Mouse (Mus musculus) left cerebral cortex, adult 11 months (tissue): ENCODE data around the gene Gm20388.

Experiments
- DNase-seq: peaks from one replicate; pipeline ENCODE4 v3.0.0; 2022; ENCODE audit warnings: low spot score

The Gm20388 gene

DNA sequence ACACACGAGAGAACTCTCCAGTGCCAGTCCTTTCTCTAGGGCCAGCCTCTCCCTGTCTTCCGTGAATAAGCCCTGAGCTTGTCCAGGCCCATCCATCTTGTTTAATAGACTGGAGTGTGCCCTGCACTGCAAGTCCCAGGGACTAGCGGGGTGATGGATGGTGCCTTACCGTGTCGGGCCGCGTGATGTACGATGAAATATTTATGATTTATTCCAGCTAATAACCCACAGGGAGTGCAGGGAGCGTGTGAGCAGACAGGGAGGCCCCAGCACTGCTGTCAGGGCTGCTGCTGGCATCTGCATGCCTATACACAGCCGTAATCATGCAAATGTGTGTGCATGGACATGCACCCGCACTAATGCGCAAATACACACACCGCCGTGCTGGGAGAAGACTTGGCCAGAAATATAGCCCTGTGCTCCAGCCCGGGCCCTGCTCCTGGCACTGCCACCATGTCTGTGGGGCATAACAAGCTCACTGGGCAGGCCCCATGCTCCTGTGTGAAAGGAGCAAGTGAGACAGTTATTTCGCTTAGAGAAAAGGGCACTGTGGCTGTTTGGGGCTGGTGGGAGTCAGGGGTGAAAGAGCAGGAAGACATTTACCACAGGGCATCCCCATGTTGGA is 2901.3 kb downstream of the Gm20388 start:
- DNase-seq = no peak

DNA sequence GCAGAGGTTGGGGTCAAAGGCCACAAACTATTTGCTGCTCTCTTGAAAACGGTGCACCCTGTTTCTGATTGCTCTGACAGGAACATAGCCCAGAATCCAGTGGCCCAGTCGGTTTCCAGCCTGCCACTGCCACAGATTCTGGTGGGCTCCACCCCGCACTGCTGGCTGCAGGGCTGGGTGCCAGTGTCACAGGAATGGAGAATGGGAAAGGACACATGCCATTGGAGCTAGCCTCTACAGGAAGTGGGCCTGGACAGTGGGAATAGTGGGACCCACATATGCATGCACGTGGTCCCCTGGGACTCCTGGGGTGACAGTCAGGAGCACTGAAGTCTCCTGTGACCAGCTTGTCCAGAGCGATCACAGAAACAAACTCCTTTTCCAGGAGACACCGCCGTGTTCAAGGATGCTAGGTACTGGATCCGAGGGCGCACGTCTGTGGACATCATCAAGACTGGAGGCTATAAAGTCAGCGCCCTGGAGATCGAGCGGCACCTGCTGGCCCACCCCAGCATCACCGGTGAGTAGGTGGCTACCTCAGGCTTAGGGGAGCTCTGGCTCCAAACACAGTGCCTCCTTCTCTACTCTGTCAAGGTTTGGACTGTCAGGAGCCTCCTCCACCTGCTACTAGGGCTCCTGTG is 2902.1 kb downstream of the Gm20388 start:
- DNase-seq = no peak

DNA sequence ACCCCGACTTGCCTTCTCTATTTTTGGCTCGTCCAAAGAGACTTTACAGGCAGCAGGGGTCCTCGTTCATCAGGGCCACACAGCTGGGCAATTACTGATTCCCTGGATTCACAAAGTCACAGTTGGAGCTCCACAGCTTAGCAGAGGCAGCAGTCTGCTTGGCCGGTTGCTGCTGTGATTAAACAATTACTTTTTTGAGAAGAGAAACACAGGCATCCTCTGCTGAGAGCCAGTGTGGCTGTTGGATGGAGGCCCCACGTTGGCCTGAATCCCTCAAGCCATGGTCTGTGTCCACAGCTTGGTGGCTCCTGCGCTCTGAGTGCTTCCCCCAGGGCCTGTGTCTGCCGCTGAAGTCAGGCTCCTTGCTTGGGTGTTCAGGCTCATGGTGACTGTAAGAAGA is 2904.0 kb downstream of the Gm20388 start:
- DNase-seq = no peak

DNA sequence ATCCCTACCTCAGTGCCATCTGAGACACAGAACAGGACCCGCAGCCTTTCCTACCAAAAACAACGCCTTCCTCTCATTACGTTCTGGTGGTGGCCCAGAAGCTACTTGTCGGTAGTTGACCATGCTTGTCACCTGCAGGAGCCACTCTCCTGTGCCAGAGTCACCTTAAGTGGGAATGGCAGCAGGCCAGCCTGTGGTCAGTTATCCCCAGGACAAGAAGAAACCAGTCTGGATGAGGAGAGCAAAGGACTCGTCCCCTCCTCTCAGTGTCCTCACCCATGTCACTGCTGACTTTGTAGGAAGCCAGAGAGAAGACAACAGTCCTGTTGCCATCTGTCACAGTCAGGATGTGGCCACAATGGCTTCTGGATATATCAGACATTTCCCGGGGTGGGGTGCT is 2906.3 kb downstream of the Gm20388 start:
- DNase-seq = no peak

DNA sequence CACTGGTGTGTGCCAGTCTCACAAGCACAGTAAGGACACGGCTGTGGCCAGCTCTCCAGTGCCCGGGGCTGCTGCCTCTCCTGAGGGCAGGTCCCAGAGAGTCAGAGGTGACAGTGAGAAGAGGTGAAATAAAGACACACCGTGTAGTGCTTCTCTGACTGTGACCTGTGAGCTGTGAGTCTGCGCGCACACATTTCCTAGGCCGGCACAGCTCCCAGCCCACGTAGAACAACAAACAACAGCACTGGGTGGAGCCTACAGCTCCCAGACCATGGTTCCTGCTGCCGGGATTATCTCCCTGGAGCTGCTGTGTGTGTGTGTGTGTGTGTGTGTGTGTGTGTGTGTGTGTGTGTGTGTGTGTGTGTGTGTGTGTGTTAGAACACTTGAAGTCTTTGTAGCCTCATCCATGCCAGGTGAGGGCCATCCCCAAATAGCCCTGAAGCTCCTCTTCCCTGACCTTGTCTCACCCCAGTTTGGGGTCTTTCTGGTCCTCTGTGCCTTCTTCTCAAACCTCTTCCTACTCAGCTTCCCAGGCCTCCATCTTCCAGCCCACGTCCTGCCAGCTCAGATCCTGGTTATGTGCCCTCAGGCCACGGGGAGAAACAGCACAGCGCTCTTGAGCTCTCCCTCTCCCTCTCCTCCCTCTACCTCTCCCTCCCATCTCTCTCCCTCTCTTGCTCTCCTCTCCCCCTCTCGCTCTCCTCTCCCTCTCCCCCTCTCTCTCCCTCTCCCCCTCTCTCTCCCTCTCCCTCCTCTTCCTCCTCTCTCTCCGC is 2907.3 kb downstream of the Gm20388 start:
- DNase-seq = no peak

DNA sequence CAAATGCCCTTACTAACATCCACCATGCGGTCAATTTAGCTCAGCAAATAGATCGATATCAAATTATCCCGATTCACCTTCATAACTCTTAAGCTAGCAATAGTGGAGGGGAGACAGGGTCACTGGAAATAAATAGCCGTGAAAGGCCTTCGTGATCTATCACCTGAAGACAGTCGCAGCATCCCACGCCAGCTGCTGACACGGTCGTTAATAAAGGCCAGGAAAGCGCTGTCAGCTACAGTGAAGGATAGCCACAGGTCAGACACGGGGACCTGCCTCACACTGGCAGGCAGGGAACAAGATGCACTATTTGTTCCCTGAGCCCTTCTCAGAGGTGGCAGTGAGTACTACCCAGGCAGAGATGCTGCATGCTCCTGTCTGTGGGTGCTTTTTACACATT is 2909.1 kb downstream of the Gm20388 start:
- no peak for DNase-seq

DNA sequence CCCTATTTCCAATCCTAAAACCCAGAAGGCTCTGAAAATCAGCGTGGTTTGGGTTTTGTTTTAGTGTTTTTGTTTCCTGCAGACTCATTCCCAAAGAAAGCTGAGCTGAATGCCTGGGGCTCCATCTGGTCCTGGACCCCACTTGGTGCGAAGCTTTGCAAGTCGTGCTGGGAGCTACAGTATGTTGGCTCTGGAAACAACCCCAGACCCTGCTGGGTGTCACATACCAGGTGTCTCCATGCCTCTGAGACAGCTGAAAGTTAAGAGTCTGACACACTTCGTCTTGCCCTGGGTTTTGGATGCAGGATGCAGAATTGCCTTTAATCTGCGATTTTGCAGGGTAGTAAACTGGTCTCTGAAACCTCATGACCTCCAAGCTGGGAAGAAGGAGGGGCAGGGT is 2913.9 kb downstream of the Gm20388 start:
- DNase-seq = no peak

DNA sequence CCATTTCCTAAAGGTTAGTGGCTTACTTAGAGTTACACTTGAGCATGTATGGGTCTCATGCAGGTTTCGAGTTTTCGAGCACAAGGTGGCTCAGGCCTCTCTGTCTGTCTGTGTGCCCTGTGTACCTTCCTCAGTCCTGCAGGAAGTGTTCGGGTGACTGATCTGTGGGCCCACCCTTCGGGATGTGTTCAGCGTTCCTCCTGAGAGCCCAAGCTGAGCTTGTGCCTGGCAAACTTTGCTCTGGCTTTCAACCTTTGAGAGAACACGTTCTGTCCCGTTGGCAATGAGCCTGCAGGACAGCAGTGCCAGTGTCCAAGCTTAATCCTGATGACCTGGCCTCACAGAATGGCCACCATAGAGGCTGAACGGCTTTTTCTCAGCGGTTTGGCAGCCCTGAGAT is 2914.3 kb downstream of the Gm20388 start:
- no peak for DNase-seq

DNA sequence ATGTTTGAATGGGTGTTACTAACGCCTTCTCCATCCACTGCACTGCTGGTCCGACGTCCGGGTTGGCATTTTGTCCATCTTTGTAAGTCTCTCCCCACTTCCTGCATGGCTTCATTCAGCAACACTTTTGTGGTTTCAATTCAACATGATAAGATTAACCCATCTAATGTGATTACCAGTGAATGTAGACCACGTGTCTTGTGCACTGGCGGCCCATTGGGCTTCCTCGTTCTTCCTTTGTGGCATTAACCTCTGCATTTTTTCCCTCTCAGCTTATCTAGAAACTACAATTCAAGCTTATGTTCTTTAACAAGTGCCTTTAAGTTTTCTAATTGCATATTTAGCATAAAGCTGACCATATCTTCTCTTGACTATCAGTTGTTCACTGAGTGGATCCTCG is 2914.8 kb downstream of the Gm20388 start:
- no peak for DNase-seq

DNA sequence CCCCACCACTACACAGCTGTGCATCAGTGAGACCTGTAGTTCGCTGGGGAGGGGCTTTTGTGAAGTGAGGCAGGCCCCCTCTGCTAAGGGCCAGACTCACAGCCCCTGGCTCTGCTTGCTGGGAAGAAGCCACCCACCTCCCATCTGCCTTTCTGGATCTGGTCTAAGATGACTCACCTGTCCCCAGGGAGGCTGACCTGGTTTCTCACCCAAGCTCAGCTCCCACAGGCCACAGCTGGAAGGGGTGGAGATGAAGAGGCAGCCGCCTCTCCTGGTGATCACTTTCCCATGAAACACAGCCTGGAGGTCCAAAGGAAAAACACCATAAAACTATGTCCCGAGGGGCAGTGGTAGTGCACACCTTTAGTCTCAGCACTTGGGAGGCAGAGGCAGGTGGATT is 2918.8 kb downstream of the Gm20388 start:
- no peak for DNase-seq

DNA sequence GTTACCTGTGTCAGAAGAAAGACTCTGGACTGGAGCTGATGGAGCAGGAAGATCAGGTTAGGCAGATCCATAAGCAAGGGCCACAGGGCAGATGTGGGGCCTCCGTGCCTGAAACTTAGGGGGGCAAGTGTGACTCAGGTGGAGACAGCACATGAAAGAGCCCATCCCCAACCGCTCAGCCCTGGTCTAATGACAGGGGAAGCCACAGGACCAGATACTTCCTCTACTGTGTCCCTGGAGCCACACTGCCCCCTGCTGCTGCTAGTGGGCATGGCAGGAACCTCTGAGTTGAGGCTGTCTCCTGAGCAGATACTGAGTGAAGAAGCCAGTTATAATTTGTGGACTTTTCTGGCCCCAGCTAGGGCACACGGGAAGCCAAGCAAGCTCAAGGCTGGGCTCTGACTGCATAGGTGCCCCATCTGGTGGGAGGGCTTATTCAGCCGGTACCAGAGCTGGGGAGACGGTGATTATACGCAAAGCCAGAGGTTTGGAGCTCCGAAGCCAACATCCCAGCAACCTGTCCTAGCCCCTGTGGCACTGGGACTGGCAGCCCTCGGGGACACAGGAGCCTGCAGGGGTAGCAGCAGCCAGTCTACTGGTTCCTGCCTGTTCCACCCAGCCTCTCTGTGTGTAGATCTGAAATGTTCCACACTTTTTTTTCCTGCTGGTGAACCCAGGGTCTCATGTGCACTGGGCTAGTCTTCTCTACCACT is 2919.9 kb downstream of the Gm20388 start:
- DNase-seq = peak; percentile 82

DNA sequence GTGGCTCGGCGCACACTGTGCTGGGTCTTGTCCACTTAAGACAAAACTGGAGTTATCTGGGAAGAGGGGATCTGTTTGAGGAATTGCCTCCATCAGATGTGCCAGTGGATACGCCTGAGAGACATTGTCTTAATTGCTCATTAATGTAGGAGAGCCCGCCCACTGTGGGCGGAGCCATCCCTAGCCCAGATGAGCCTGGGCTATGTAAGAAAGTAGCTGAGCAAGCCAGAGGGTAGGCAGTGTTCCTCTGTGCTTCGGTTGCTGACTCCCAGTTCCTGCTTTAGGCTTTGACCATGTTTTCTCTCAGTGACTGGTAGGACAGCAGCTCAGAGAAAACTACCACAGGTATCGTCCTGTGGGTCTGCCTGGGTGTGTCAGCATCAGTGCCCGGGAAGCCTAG is 2923.8 kb downstream of the Gm20388 start:
- DNase-seq = no peak

DNA sequence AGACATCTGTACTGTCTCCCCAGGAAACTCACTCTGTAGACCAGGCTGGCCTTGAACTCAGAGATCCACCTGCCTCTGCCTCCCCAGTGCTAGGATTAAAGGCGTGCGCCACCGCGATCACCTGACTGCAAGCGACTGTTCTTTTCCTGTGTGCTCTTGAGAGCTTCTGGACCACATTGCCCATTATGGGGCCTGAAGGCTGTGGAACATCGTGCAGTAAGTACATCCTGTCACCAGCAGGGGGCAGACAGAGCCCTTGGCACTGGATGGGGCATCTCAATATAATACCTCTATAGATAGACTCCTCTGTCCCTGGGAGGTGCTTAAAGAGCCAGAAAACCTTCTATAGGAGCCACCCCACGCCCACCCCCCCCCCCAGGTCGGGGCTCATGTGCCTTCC is 2924.3 kb downstream of the Gm20388 start:
- DNase-seq = peak; percentile 63

DNA sequence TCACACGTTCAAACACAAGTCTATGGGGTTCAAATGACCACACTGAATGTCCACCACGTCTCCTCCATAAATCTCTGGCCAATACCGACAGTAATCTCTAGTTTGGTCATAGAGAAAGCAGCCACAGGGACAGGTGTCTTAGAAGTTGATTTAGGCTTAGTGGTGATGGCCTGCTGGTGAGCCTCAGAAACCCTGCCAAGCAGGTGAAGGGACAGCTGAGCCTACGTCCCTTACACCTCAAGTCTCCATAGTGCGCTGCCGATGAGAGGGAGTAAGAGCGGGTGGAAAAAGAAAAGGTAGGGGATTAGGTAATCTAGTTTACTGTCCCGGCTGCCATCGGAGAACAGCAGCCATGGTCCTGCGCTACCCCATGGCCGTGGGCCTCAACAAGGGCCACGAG is 2925.6 kb downstream of the Gm20388 start:
- DNase-seq = no peak

DNA sequence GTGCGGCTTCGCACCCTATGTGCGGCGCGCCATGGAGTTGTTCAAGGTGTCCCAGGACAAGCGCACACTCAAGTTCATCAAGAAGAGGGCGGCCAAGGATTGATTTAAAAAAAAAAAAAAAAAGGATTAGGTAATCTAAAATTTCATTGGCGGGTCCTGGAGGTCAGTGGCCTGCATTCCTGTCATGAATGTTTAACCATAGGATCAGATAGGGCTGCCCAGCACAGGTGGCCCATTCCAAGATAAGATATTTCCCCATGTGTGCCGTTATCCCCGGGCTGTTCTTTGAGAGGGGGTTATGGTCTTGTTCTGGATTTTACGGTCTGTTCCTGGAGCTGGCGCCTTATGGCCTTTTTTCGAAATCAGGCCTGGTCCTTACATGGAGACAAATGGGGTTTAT is 2926.1 kb downstream of the Gm20388 start:
- DNase-seq = no peak

DNA sequence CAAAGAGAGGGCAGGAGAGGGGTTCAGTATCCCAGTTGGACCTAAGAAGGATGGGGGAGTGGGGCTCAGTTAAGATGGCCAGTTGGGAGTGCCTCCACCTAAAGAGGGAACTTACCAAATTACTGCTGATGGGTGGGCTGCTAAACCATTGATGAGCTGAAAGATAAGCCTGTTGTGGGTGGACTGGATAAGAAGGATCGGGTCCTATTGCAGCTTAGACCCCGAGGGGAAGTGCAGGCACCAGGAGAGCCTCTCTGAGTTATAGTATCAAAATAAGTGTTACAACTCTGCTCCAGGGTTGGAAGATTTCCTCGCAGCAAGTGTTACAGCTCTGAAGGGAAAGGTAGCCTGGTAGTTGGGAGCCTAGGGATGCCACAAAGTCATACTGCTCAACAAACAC is 2933.5 kb downstream of the Gm20388 start:
- no peak for DNase-seq

DNA sequence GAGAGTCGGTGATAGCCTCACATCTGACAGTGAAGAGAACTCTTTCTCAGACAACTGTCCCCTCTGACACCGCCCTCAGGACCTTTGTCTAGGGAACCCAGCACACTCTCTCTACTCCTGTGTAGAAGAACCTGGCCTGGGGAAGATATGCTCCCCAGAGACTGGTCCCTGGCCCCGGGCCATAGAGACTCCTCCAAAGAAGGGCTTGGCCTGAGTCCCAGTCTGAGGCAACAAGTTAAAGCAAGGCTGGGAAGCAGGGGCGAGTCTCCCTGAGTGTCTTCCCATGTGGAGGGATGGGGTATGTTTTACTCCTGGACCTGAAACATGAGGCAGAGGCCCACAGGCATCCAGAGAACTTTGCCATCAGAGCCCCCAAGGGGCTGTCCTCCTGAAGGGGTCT is 2935.0 kb downstream of the Gm20388 start:
- no peak for DNase-seq

DNA sequence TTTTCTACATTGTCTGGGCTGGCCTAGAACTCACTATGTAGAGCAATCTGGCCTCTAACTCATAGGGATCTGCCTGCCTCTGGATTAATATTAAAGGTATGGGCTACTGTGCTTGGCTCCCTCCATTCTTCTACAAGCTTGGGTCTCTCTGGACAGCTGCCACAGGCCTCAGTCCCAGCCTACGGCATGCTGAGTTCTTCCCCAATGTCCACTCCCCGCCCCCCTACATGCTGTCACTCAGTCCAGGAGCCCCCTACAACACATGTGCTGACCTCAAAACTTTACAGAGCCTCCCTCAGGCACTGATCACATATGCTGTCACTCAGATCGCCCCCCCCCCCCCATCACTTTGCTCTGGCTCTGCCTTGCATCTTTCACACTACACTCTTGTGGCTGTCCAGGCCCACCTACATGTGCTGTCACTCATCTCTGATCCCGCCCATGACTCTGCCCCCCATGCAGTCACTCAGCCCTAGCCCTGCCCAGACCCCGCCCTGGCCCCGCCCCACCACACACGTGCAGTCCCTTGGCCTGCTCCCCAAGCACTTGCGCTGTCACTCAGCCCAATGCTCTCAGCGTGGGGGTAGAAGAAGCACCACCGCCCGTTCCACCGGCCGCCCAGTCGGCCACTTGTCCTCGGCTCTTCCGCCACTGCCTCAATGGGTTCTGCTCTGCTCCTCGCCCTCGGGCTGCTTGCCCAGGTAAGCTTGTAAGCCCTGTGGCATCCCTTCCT is 2937.4 kb downstream of the Gm20388 start, which contains the start of gene Cdh15:
TSS of gene Cdh15 (plus strand) at position 138 of the 733 bp plus-strand sequence.
- DNase-seq = no peak

DNA sequence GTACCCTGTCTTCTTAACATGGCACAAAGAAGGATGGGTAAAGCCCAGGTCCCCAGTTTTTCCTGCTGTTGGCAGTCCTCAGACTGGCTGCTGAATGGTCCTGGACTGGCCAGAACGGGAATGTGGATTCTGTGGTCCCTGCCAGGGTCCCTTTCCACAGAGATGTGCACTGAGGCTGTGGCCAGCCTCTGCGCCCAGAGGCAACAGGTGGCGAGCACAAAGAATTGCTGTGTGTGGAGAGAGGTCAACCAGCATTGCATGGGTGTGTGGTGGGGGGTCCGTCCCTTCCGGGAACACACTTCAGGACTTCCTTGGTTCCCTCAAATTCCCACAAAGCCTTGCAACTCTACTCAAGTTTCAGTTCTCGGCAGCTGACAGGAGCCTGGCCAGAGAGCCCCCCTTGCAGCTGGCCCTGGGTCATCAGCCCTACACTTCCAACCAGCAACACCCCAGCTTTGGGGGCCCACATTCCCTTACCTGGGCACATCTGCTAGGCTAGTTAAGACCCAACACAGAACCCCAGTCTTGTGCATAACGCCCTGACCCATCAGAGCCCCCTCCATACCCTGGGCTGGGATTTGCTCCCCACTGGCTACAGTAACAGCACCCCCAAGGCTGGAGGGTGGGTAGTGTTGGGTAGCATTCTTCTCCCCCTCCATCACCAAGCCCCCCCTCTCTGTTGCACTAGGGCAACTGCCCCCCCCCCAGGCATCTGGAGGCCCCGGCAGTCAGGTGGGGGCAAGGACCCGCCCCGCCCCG is 2938.7 kb downstream of the Gm20388 start:
- DNase-seq = no peak

DNA sequence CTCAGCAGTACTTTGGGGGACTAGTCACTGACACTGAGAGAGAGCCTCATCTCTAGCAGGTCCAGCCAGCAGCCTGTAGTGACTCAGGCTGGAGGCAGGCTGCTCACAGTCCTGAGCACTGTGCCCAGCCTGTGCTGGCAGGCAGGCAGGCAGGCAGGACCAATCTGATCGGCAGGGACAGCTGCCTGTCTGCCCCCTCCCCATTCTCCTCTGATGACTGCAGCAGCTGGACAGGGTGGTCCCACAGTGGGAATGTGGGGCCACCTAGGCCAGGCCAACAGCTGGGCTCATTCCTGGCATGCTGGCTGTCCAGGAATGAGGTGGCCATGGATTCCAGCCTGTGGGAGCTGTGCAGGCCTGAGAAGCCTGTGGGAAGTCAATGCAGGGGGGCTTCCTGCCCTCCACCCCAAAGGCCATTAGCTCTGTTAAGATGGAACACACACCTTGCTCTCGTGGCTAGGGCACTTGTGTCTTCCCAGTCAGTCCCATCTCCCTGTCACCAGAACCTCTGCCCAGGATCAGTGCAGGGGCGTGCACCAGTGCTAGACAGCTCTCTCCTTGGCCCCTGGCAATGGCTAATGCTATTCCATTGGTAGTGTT is 2940.1 kb downstream of the Gm20388 start:
- no peak for DNase-seq
